Mouse (Mus musculus): Measurements from ENCODE around the gene A030003K21Rik. TPM values are rescaled to one million over a fixed set of nuclear protein-coding genes. Genes with fewer than 3 reads are reported as not detected.
"Not testable (repeated sequence)": the region's sequence is repeated elsewhere in the genome, so short reads cannot be mapped to it uniquely, and the experiment has no call there.

The A030003K21Rik gene
- total RNA-seq, 2 experiments from 2014 or later, result not detected

GRCm38 (mm10) chr1:82913434-82913833 lies 29.8 kb downstream of the A030003K21Rik start:
- not testable (repeated sequence) for ATAC-seq (replicated peaks; ENCODE audit: poor library complexity)

DNA sequence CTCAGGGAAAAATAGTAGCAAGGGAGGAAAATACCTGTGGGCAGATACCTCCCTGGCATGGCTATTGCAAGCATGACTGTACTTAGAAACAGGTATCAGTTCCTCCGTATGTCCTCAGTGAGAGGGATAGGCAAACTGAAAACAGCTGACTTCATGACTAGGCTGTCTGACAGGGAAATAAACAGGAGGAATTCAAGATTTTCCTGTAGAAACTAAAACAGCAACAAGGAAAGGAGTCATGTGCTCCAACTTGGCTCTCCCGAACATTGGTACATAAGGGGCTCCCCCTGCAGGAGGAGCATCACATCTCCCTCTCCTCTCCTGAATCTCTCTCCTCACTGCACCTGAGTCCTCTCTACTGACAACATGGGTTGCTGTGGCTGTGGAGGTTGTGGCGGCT lies 30.2 kb downstream of the A030003K21Rik start, which contains the start of gene A030005L19Rik:
Gene A030005L19Rik, plus strand, starts transcription at position 301 of the 400 bp plus-strand sequence.
- ATAC-seq (replicated peaks; ENCODE audit: poor library complexity), result no peak

GRCm38 (mm10) chr1:82905886-82906285 lies 37.3 kb downstream of the A030003K21Rik start:
- no peak for ATAC-seq (replicated peaks; ENCODE audit: poor library complexity)

GRCm38 (mm10) chr1:82901201-82901600 lies 42.0 kb downstream of the A030003K21Rik start:
- no peak for ATAC-seq (replicated peaks; ENCODE audit: poor library complexity)

DNA sequence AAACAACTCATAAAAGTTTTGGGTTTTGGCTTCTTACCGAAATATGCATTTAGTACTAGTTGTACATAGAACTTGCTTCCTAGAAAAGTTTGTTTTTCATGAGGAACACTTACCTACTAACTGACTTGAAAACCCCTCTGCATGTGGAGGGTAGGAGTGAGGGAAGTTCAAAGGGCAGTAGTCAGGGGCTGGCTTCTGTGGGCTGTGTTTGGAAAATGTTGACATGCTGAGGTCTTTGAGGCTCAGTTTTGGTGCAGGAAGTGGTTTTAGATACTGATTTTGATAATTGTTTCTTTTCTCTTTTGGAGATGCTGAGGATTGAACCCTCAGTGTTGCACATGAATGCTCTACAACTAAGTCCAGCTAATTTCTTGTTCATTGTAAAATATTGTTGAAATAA lies 42.6 kb downstream of the A030003K21Rik start:
- ATAC-seq (replicated peaks; ENCODE audit: poor library complexity), result no peak

DNA sequence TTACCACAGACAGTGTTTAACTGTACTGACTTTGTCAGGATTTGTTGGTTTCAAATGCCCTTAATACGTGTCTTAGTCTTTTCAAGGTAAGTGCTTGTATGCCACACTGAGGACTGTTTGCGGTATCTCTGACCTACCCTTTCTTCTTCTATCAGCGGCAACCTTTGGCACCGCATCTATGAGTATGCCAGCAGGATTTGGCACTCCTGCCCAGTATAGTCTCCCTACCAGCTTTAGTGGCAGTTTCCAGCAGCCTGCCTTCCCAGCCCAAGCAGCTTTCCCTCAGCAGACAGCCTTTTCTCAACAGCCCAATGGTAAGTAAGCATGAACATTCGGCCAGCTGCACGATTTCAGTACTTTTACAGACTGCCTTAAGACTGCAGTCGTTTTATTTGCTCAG lies 49.9 kb downstream of the A030003K21Rik start:
- ATAC-seq (replicated peaks; ENCODE audit: poor library complexity), result no peak

Other genes starting within 250 kb of the A030003K21Rik start
- gene Mff, start 218.5 kb downstream of the A030003K21Rik start, total RNA-seq (2015), result 118 and 129 TPM in 2 replicates
- gene Mff, start 218.5 kb downstream of the A030003K21Rik start, total RNA-seq (2017), result 65.0 and 106 TPM in 2 replicates
- not detected in 2 replicates for gene Tm4sf20, start 174.9 kb downstream of the A030003K21Rik start, total RNA-seq (2015)
- not detected in 2 replicates for gene Tm4sf20, start 174.9 kb downstream of the A030003K21Rik start, total RNA-seq (2017)
- gene Gm47791, start 172.1 kb downstream of the A030003K21Rik start, total RNA-seq (2015), result not detected in 2 replicates
- not detected in 2 replicates for gene Gm47791, start 172.1 kb downstream of the A030003K21Rik start, total RNA-seq (2017)
- 43.1 and 48.3 TPM in 2 replicates for gene Agfg1, start 103.9 kb downstream of the A030003K21Rik start, total RNA-seq (2015)
- 31.5 and 36.2 TPM in 2 replicates for gene Agfg1, start 103.9 kb downstream of the A030003K21Rik start, total RNA-seq (2017)
- not detected in 2 replicates for gene A030005L19Rik, start 30.1 kb downstream of the A030003K21Rik start, total RNA-seq (2015)
- not detected in 2 replicates for gene A030005L19Rik, start 30.1 kb downstream of the A030003K21Rik start, total RNA-seq (2017)
- gene A030014E15Rik, start 18.5 kb downstream of the A030003K21Rik start, total RNA-seq (2015), result 0.17 TPM in 1 of 2 replicates, not detected in the other
- not detected in 2 replicates for gene A030014E15Rik, start 18.5 kb downstream of the A030003K21Rik start, total RNA-seq (2017)
- not detected in 2 replicates for gene Gm6217, start 12.0 kb downstream of the A030003K21Rik start, total RNA-seq (2015)
- not detected in 2 replicates for gene Gm6217, start 12.0 kb downstream of the A030003K21Rik start, total RNA-seq (2017)
- not detected in 2 replicates for gene Gm7544, start 12.6 kb upstream of the A030003K21Rik start, total RNA-seq (2015)
- not detected in 2 replicates for gene Gm7544, start 12.6 kb upstream of the A030003K21Rik start, total RNA-seq (2017)
- not detected in 2 replicates for gene Gm47955, start 16.9 kb upstream of the A030003K21Rik start, total RNA-seq (2015)
- not detected in 2 replicates for gene Gm47955, start 16.9 kb upstream of the A030003K21Rik start, total RNA-seq (2017)
- not detected in 2 replicates for gene Gm47959, start 57.2 kb upstream of the A030003K21Rik start, total RNA-seq (2015)
- gene Gm47959, start 57.2 kb upstream of the A030003K21Rik start, total RNA-seq (2017), result not detected in 2 replicates
- gene Slc19a3, start 95.1 kb upstream of the A030003K21Rik start, total RNA-seq (2015), result not detected in 2 replicates
- gene Slc19a3, start 95.1 kb upstream of the A030003K21Rik start, total RNA-seq (2017), result not detected in 2 replicates
- not detected in 2 replicates for gene Krtap28-10, start 99.1 kb upstream of the A030003K21Rik start, total RNA-seq (2015)
- not detected in 2 replicates for gene Krtap28-10, start 99.1 kb upstream of the A030003K21Rik start, total RNA-seq (2017)
- gene Gm47969, start 101.5 kb upstream of the A030003K21Rik start, total RNA-seq (2015), result not detected in 2 replicates
- not detected in 2 replicates for gene Gm47969, start 101.5 kb upstream of the A030003K21Rik start, total RNA-seq (2017)
- not detected in 2 replicates for gene A030005K14Rik, start 116.0 kb upstream of the A030003K21Rik start, total RNA-seq (2015)
- not detected in 2 replicates for gene A030005K14Rik, start 116.0 kb upstream of the A030003K21Rik start, total RNA-seq (2017)
- not detected in 2 replicates for gene Krtap28-13, start 117.5 kb upstream of the A030003K21Rik start, total RNA-seq (2015)
- gene Krtap28-13, start 117.5 kb upstream of the A030003K21Rik start, total RNA-seq (2017), result not detected in 2 replicates
- not detected in 2 replicates for gene Ccl20, start 173.4 kb upstream of the A030003K21Rik start, total RNA-seq (2015)
- gene Ccl20, start 173.4 kb upstream of the A030003K21Rik start, total RNA-seq (2017), result not detected in 2 replicates
- gene Daw1, start 216.4 kb upstream of the A030003K21Rik start, total RNA-seq (2015), result not detected in 2 replicates
- not detected in 2 replicates for gene Daw1, start 216.4 kb upstream of the A030003K21Rik start, total RNA-seq (2017)